7 mouse cellular contexts compared by ENCODE assay signal in the genomic region with DNA sequence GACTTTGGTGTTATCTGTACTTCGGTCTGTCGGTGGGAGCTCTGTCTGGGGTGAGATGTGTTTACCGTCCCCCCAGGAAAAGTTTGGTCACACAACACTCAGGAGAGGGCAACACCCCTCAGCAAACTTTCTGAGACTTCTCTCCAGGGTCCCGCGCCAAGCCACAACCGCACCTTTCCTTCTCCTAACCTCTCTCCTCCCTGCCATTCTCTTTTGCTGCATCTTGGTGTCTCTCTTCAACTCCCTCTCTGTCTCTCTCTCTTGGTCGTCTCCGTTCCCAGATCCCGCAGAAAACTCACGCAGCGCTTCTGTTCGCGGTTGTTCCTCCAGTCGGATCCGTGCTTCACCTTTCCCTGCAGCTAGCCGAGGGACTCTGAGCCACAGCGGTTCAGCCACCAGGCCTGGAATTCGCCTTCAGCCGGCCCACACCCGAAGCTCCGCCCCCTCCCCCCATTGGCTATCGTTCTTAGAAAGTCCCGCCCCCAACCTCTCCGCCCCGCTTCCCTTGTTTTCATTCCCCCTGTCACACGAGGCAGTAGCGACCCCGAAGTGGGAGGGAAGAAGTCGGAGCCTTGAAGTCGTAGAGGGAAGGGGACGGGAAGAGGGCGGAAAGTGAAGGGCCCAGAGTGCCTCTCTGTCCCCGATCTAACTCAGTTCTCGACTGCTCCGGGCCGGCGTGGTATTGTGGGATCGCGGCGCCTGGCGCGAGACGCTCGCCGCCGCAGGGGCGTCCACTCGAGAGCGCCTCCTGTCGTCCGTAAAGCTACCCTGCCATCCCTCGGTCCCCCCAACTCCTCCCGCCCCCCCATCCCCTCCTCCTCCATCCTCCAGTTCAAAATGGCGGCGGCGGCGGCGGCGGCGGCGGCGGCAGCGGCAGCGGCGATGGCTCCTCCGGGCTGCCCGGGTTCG. TPM values are rescaled to one million over a fixed set of nuclear protein-coding genes. Genes with fewer than 3 reads are reported as not detected.
A peak's percentile ranks its signal among the peaks of the same experiment; 100 is the strongest.
DNase-seq lines count a peak whose midpoint lies in the region; ATAC-seq and TF ChIP-seq lines count a peak whose summit lies in the region.

A gene (minus strand): TSS at position 431 of the 909 bp plus-strand sequence.
A gene (plus strand): TSS at position 823 of the 909 bp plus-strand sequence.

- peak; percentile 86 for TF ChIP-seq CTCF in intestine, postnatal 0 days (IDR thresholded peaks at IDR 0.05; ENCODE audit: low read depth)
- peak; percentile 77 for TF ChIP-seq CTCF in small intestine, adult 2 months (IDR thresholded peaks at IDR 0.05; ENCODE audit: extremely low read depth, insufficient read length, insufficient replicate concordance, low read depth, low read length)

- 1% methylated on average over 67 of the region's 68 CpGs for WGBS in embryonic facial prominence, embryonic 10.5 days
- WGBS in intestine, postnatal 0 days, result under 1% methylated on average over 40 of the region's 68 CpGs
- under 1% methylated on average over 63 of the region's 68 CpGs for WGBS in midbrain, embryonic 12.5 days
- WGBS in small intestine, adult 2 months, result under 1% methylated on average over 65 of the region's 68 CpGs

- H3K36me3 ChIP-seq in embryonic facial prominence, embryonic 10.5 days (replicated peaks), result peaks cover under 1% of the 10 kb centered on the region; the same call in 1 of the 2 replicates
- peaks cover 8% of the 10 kb centered on the region for H3K36me3 ChIP-seq in intestine, postnatal 0 days (ENCODE audit: control insufficient read depth, insufficient read depth)
- H3K36me3 ChIP-seq in midbrain, embryonic 12.5 days, result no peaks in the 10 kb centered on the region
- peaks cover 10% of the 10 kb centered on the region for H3K36me3 ChIP-seq in small intestine, adult 2 months (ENCODE audit: control insufficient read depth, insufficient read depth, low read length)

- ATAC-seq in intestine, postnatal 0 days, result peak; percentile 93
- ATAC-seq in midbrain, embryonic 12.5 days (ENCODE audit: low FRiP score, low read depth), result peak; percentile 95

- peak; percentile 97 for DNase-seq in adrenal gland, postnatal 10 days
- peak; percentile 97 for DNase-seq in embryonic facial prominence, embryonic 10.5 days (ENCODE audit: low spot score)
- DNase-seq in gonadal fat pad, adult 2 months (ENCODE audit: low read depth), result peak; percentile 75
- DNase-seq in left cerebral cortex, postnatal 4 days, result peak; percentile 97

- no peaks in the 10 kb centered on the region for H3K9me3 ChIP-seq in embryonic facial prominence, embryonic 10.5 days
- no peaks in the 10 kb centered on the region for H3K9me3 ChIP-seq in intestine, postnatal 0 days (ENCODE audit: control insufficient read depth)
- H3K9me3 ChIP-seq in midbrain, embryonic 12.5 days, result no peaks in the 10 kb centered on the region

- peaks cover 14% of the 10 kb centered on the region for H3K4me1 ChIP-seq in embryonic facial prominence, embryonic 10.5 days
- 0 out of 2 replicates have a peak, but pooled peaks cover 5% of the 10 kb centered on the region for H3K4me1 ChIP-seq in intestine, postnatal 0 days (replicated peaks; ENCODE audit: control insufficient read depth, insufficient read depth, low read length)
- peaks cover 14% of the 10 kb centered on the region for H3K4me1 ChIP-seq in midbrain, embryonic 12.5 days
- peaks cover 3% of the 10 kb centered on the region; the same call in 1 of the 2 replicates for H3K4me1 ChIP-seq in small intestine, adult 2 months (ENCODE audit: control insufficient read depth, insufficient read depth, insufficient read length, low read length)

- peak within 1 kb of the TSS; percentile 82 for H3K4me2 ChIP-seq in intestine, postnatal 0 days (replicated peaks; ENCODE audit: low read depth)
- peak within 1 kb of the TSS; percentile 78 for H3K4me2 ChIP-seq in midbrain, embryonic 12.5 days (replicated peaks)

- peak within 1 kb of the TSS; percentile 79 for H3K9ac ChIP-seq in intestine, postnatal 0 days (ENCODE audit: low read depth, low read length)
- H3K9ac ChIP-seq in midbrain, embryonic 12.5 days (replicated peaks), result peak within 1 kb of the TSS; percentile 99

- intact Hi-C loops in left cerebral cortex, postnatal 4 days (cut with DNase I), result loop anchor here (5.0 to 10.0 kb wide), 2 partner anchors 75 to 152 kb away; no protein-coding TSS in a partner anchor

- peak within 1 kb of the TSS; percentile 99 for H3K27ac ChIP-seq in embryonic facial prominence, embryonic 10.5 days (replicated peaks)
- H3K27ac ChIP-seq in intestine, postnatal 0 days (ENCODE audit: low read depth, low read length), result peak within 1 kb of the TSS; percentile 95
- H3K27ac ChIP-seq in midbrain, embryonic 12.5 days (replicated peaks), result peak within 1 kb of the TSS; percentile 98
- peak within 1 kb of the TSS; percentile 97 for H3K27ac ChIP-seq in small intestine, adult 2 months (ENCODE audit: insufficient read depth, low read depth, low read length)

- peak; percentile 98 for TF ChIP-seq POLR2A in small intestine, adult 2 months (IDR thresholded peaks at IDR 0.05; ENCODE audit: low read depth, low read length)

- H3K4me3 ChIP-seq in embryonic facial prominence, embryonic 10.5 days, result peak within 1 kb of the TSS; percentile 99
- H3K4me3 ChIP-seq in intestine, postnatal 0 days (ENCODE audit: low read depth, low read length), result peak within 1 kb of the TSS; percentile 73
- H3K4me3 ChIP-seq in midbrain, embryonic 12.5 days, result peak within 1 kb of the TSS; percentile 88
- peak within 1 kb of the TSS; percentile 100 for H3K4me3 ChIP-seq in small intestine, adult 2 months (ENCODE audit: low read depth, low read length)

- no peaks in the 10 kb centered on the region for H3K27me3 ChIP-seq in embryonic facial prominence, embryonic 10.5 days (replicated peaks; ENCODE audit: low read depth, poor library complexity, severe bottlenecking)
- no peaks in the 10 kb centered on the region for H3K27me3 ChIP-seq in intestine, postnatal 0 days (replicated peaks; ENCODE audit: control insufficient read depth, insufficient read depth, low read length)
- no peaks in the 10 kb centered on the region for H3K27me3 ChIP-seq in midbrain, embryonic 12.5 days
- H3K27me3 ChIP-seq in small intestine, adult 2 months (ENCODE audit: control insufficient read depth, insufficient read depth, low read length), result no peaks in the 10 kb centered on the region

RNA-seq across cellular contexts. Expression of the first gene that starts in this region (rescaled TPM):
- total RNA-seq in adrenal gland, postnatal 10 days (2021), result 10 to 100 TPM; 38.3 to 49.7 TPM
- 35.9 and 38.0 TPM in 2 replicates for polyA plus RNA-seq in embryonic facial prominence, embryonic 10.5 days (2016; fragmentation: Nextera tagmentation; extraction: Ambion mirVana)
- polyA plus RNA-seq in gonadal fat pad, adult 2 months (2012; rRNA removed), result 54.9 and 74.8 TPM in 2 replicates
- polyA plus RNA-seq in intestine, postnatal 0 days (2015; fragmentation: Nextera tagmentation; extraction: Ambion mirVana), result 86.8 and 97.5 TPM in 2 replicates
- total RNA-seq in left cerebral cortex, postnatal 4 days (2021), result 10 to 100 TPM; 22.2 to 26.2 TPM
- polyA plus RNA-seq in midbrain, embryonic 12.5 days (2016; fragmentation: Nextera tagmentation; extraction: Ambion mirVana), result 33.4 and 35.3 TPM in 2 replicates
- 27.8 and 39.7 TPM in 2 replicates for polyA plus RNA-seq in small intestine, adult 2 months (2012; rRNA removed)

RNA-seq across cellular contexts. Expression of the second gene that starts in this region (rescaled TPM):
- 10 to 100 TPM; 24.8 to 28.5 TPM for total RNA-seq in adrenal gland, postnatal 10 days (2021)
- 26.2 and 27.0 TPM in 2 replicates for polyA plus RNA-seq in embryonic facial prominence, embryonic 10.5 days (2016; fragmentation: Nextera tagmentation; extraction: Ambion mirVana)
- polyA plus RNA-seq in gonadal fat pad, adult 2 months (2012; rRNA removed), result 2.2 and 3.1 TPM in 2 replicates
- polyA plus RNA-seq in intestine, postnatal 0 days (2015; fragmentation: Nextera tagmentation; extraction: Ambion mirVana), result 9.5 and 10.9 TPM in 2 replicates
- 10 to 100 TPM; 42.4 to 45.6 TPM for total RNA-seq in left cerebral cortex, postnatal 4 days (2021)
- polyA plus RNA-seq in midbrain, embryonic 12.5 days (2016; fragmentation: Nextera tagmentation; extraction: Ambion mirVana), result 31.6 and 33.2 TPM in 2 replicates
- polyA plus RNA-seq in small intestine, adult 2 months (2012; rRNA removed), result 0.25 and 0.93 TPM in 2 replicates

Comparison
In these comparisons a context has a peak if more than half of its experiments do, and no peak if none do; other contexts are left out.
1. Peak in every context shown above with its lines: DNase-seq, ATAC-seq, H3K4me3 ChIP-seq and H3K27ac ChIP-seq.